Mouse (Mus musculus): ENCODE results near the gene Epha4. TPM values are rescaled to one million over a fixed set of nuclear protein-coding genes. Genes with fewer than 3 reads are reported as not detected.
A peak's percentile ranks its signal among the peaks of the same experiment; 100 is the strongest.

Epha4 gene
- polyA plus RNA-seq, 1 experiment from 2014 or later: 6.9 TPM

DNA sequence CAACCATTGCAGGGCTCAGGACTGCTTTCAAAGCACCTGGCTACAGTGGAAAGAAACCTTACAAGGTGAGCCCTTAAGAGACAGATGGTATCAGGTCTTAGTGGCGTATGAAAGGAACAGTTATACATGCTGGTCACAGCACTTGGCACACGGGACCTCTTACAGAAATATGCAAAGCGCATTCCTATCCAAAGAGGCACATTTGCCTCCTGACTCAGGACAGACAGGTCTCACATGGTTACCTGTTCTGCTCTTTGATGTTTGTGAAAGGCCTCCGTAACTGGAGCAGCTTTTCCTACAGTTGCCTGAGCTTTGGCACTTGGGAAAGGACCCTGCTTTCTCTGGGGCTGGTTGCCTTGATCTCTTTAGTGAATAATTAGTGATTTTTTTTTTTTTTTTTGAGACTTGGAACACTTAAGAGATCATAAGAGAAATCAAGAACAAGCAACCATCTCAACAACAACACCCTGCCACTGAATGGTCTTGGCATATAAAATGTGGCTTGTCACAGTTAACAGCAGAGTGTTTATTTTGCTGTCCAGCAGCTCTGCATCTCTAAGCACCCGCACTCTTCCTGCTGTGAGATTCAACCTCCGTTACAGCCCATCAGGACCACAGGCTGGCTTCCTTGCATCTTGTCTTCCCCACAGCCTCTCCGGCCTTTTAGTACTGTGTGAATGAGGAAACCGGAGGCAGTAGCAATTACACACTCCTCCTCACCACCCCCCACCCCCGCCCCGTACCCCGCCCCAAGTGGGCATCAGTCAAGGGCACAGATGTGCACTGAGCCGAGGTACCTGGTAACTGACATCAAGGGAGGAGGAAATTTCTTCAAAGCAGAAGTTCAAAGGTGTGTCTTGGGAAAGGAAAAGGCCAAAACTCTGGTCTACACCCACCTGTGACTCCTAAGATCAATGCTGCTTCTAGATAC is 41.2 kb downstream of the Epha4 start:
- no peak overlapping the region for H3K9ac ChIP-seq
- no peak overlapping the region for H3K4me3 ChIP-seq
- WGBS: 55% methylated on average over 12 of the region's 12 CpGs
- no peaks in the 10 kb centered on the region for H3K4me1 ChIP-seq (replicated peaks)
- H3K4me2 ChIP-seq: no peak overlapping the region
- no peaks in the 10 kb centered on the region for H3K27me3 ChIP-seq
- no peak for ATAC-seq (replicated peaks; ENCODE audit: insufficient number of reproducible peaks, insufficient read depth, low FRiP score, low read depth)
- no peaks in the 10 kb centered on the region for H3K36me3 ChIP-seq
- no peaks in the 10 kb centered on the region for H3K9me3 ChIP-seq (replicated peaks)
- no peak overlapping the region for H3K27ac ChIP-seq

DNA sequence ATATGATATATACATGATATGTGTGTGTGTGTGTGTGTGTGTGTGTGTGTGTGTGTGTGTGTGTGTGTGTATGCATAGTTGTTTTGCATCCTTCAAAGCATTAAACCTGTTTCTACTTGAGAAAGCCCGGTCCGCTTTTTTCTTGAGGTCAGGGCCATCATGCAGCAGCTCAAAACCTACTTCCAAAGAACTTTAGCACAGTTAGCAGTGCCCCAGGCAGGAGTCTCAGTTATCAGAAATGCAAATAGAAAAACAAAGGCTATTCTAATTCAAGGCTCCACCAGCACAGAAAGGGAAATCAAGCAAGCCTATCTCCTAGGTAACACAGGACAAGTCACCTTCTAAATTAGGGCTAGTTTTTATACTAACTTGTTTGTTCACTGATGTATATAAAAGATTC is 42.3 kb downstream of the Epha4 start:
- Histone ChIP-seq H3K36me3 (no peaks in the 10 kb centered on the region), H3K4me3 (no peak overlapping the region), H3K9ac (no peak overlapping the region), H3K9me3 (replicated peaks) (no peaks in the 10 kb centered on the region), H3K4me1 (replicated peaks) (no peaks in the 10 kb centered on the region), H3K27me3 (no peaks in the 10 kb centered on the region), H3K4me2 (no peak overlapping the region), H3K27ac (no peak overlapping the region)
- 86% methylated on average over 2 of the region's 2 CpGs for WGBS
- no peak for ATAC-seq (replicated peaks; ENCODE audit: insufficient number of reproducible peaks, insufficient read depth, low FRiP score, low read depth)

DNA sequence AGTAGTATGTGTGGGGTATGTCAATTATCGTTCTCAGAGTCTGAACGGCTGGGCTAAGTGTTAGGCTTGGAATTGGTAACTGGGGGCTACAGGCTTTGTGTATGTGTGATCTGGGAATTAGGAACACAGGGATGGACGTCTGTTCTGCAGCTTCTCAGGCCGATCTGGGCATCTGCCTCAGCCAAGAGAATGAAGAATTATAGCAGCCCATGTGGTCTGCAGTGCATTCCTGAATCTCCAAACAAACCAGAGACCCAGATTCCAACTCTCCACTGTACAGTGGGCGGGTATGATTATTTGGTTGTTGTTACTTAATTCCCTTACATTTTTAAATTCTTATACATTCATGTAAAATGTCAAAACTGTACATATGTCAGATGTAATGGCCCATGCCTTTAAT is 43.4 kb downstream of the Epha4 start:
- Histone ChIP-seq H3K27ac (no peak overlapping the region), H3K9me3 (replicated peaks) (no peaks in the 10 kb centered on the region), H3K36me3 (no peaks in the 10 kb centered on the region), H3K4me3 (no peak overlapping the region), H3K27me3 (no peaks in the 10 kb centered on the region), H3K9ac (no peak overlapping the region), H3K4me1 (replicated peaks) (no peaks in the 10 kb centered on the region; the same call in 1 of the 2 replicates), H3K4me2 (no peak overlapping the region)
- ATAC-seq (replicated peaks; ENCODE audit: insufficient number of reproducible peaks, insufficient read depth, low FRiP score, low read depth): no peak
- WGBS: 63% methylated on average over 5 of the region's 5 CpGs

DNA sequence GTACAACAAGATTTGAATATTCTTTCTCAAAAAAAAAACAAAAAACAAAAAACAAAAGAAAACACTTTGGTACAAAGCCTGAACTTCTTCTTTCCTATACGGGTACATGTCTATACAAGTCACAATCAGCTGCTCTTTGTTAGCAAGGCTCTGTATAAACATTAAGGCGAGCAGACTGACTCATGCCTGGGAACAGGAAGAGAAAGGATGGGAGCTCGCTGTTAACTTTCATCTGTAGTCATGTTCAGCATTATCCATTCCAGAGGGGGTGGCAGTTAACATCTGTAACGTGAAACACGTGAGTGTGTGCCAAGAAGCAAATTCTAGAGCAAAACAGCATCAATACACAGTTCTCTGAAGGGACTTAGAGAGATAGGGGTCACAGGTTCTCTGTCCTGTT is 43.9 kb downstream of the Epha4 start:
- Histone ChIP-seq H3K4me3 (no peak overlapping the region), H3K27me3 (no peaks in the 10 kb centered on the region), H3K36me3 (no peaks in the 10 kb centered on the region), H3K9me3 (replicated peaks) (no peaks in the 10 kb centered on the region), H3K4me2 (no peak overlapping the region), H3K4me1 (replicated peaks) (no peaks in the 10 kb centered on the region; the same call in 1 of the 2 replicates), H3K9ac (no peak overlapping the region), H3K27ac (no peak overlapping the region)
- 38% methylated on average over 5 of the region's 5 CpGs for WGBS
- no peak; the same call in 1 of the 2 replicates for ATAC-seq (replicated peaks; ENCODE audit: insufficient number of reproducible peaks, insufficient read depth, low FRiP score, low read depth)

DNA sequence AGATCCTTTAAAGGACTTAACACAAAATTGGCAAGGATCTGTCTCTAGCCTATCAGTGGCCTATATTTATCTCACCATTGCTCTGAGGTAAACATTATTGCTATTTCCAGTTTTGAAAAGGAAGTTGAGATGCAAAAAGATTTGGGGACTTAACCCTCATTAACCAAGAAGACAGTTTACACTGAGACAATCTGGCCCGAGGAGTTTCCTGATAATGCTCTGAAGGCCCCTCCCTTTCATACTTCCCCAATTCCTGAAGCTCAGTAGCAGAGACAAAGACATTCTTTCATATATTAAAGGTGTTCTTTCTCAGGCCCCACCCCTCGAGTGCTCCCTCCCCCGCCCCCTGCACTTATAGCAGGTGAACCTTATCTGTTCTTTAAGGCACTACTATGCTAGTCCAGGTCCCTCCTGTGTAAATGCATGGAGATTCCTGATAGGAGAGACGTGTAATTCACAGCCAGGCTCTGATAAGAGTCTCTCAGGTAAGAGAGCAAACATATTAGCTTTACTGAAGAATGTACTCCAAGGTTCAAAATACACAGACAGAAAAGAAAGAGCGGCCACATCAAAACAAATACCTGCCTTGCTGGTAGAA is 46.1 kb downstream of the Epha4 start:
- H3K27ac ChIP-seq: no peak overlapping the region
- no peaks in the 10 kb centered on the region for H3K9me3 ChIP-seq (replicated peaks)
- no peak overlapping the region for H3K9ac ChIP-seq
- no peak overlapping the region for H3K4me3 ChIP-seq
- H3K36me3 ChIP-seq: no peaks in the 10 kb centered on the region
- H3K4me1 ChIP-seq (replicated peaks): no peaks in the 10 kb centered on the region; the same call in 1 of the 2 replicates
- no peaks in the 10 kb centered on the region for H3K27me3 ChIP-seq
- no peak for ATAC-seq (replicated peaks; ENCODE audit: insufficient number of reproducible peaks, insufficient read depth, low FRiP score, low read depth)
- no peak overlapping the region for H3K4me2 ChIP-seq
- WGBS: 57% methylated on average over 5 of the region's 5 CpGs

DNA sequence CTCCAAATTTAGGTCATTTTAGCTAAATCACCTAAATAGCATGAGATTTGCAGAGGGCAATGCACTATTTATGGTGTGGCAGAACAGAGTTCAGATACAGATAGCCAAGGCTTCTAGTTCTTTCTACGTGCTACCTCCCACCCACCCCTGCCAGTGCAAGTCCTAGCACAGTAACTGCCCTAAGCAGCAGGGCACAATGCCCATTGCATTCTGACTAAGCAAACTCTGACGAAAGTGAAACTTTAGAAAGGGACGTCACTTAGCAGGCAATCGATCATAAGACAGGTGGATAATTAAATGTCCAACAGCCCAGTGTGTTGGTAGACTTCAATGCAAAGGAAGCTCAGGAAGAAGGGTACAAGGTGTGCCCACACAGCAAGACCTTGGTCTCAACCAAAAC is 49.4 kb downstream of the Epha4 start:
- WGBS: 82% methylated on average over 4 of the region's 4 CpGs
- Histone ChIP-seq H3K36me3 (no peaks in the 10 kb centered on the region), H3K27me3 (no peaks in the 10 kb centered on the region), H3K9me3 (replicated peaks) (no peaks in the 10 kb centered on the region), H3K4me1 (replicated peaks) (peaks cover 14% of the 10 kb centered on the region), H3K4me2 (no peak overlapping the region), H3K27ac (no peak overlapping the region), H3K9ac (no peak overlapping the region), H3K4me3 (no peak overlapping the region)
- ATAC-seq (replicated peaks; ENCODE audit: insufficient number of reproducible peaks, insufficient read depth, low FRiP score, low read depth): no peak

DNA sequence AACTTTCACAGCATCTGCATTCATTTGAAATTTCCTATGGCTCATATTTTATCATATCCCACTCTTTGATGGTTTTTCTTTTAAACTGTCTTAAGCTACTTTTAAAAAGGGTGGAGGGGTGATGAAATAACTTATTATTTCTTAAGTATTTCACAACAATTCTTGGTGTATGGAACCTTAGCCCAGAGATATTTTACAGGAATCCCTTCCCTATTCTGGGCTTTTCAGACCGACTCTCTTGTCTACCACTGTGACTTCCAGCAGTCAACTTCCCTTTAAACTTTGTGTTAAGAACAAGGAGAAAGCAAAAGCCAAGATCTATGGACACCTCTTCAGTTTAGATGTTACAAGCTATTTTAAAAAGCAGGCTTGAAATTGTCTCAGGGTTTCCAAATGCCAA is 50.8 kb downstream of the Epha4 start:
- WGBS: 67% methylated on average over 1 of the region's 1 CpGs
- no peaks in the 10 kb centered on the region for H3K36me3 ChIP-seq
- no peak for ATAC-seq (replicated peaks; ENCODE audit: insufficient number of reproducible peaks, insufficient read depth, low FRiP score, low read depth)
- no peak overlapping the region for H3K27ac ChIP-seq
- H3K27me3 ChIP-seq: no peaks in the 10 kb centered on the region
- peaks cover 14% of the 10 kb centered on the region for H3K4me1 ChIP-seq (replicated peaks)
- no peak overlapping the region for H3K4me2 ChIP-seq
- no peak overlapping the region for H3K9ac ChIP-seq
- H3K9me3 ChIP-seq (replicated peaks): no peaks in the 10 kb centered on the region
- no peak overlapping the region for H3K4me3 ChIP-seq

DNA sequence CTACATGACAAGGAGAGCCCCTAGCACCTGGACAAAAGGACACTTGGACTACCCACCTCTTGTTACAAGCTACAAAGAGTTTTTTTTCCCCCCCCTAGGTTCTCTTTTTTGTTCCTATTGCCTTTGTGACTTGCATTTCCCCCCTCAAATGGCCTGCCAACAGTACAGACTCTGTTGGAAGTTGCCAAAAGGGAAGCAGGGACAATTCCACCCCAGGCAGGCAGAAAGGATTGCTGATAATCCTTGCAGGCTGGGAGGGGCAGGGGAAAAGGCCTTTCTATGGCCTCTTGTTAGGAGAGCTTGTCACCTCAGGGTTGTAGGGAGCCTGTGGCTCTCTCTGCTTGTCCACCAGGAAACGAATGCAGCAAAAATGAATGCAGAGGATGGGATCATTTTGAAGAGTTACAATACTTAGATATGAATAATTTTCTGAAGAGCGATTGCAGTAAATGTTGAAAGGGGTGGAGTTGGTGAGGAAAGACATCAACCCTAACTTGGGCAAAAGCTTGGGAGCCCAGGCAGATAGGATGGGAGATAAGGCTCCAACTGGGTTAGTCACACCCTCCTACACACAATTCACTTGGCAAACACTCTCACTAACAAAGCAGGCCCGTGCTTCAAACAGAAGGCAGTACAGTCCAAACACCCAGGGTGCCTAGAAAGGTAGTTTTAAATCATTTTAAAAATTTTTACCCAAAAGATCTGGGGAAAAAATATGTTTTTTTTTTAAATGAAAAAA is 52.8 kb downstream of the Epha4 start:
- ATAC-seq (replicated peaks; ENCODE audit: insufficient number of reproducible peaks, insufficient read depth, low FRiP score, low read depth): peak; percentile 66; the same call in 1 of the 2 replicates
- H3K4me3 ChIP-seq: no peak overlapping the region

DNA sequence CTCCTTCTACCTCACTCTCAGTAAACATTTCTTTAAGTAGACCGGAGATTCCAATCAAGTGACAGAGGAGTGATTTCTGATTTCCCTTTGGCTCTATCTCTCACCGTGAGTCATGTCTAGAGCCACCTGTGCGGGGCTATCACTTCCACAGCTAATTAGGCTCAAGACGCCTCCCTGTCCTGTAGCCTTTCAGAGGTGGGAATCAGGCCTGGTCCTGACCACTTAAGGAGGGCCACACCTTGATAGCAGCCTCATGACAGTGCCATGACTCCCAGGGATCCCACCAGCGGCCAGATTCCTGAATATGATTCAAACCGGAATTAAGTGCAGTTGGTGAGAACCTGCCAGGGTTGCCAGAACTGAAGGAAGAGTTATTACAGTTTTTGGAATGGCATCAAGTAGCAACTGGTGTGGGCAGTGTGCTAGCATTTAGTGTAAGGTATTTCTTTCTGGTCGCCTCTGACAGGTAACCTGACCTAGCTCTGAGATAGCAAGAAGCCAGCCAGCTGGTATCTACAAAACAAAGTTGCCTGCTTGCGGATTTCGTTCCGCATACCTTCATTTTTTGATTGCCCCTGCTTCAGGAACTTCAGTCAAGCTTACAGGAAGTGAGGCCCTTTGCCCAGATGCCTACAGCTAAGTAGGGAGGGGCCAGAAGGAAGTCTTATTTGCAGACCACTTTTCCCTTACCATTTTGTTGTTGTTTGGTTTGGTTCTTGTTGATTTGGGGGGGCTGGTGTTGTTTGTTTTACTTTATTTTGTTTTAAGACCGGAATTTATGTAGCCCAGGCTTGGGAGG is 53.9 kb downstream of the Epha4 start:
- peaks cover 14% of the 10 kb centered on the region for H3K4me1 ChIP-seq (replicated peaks)
- H3K9ac ChIP-seq: no peak overlapping the region
- no peak overlapping the region for H3K4me2 ChIP-seq
- no peaks in the 10 kb centered on the region for H3K27me3 ChIP-seq
- no peaks in the 10 kb centered on the region for H3K9me3 ChIP-seq (replicated peaks)
- H3K36me3 ChIP-seq: no peaks in the 10 kb centered on the region
- H3K27ac ChIP-seq: peak overlapping the region; percentile 71
- H3K4me3 ChIP-seq: no peak overlapping the region
- no peak for ATAC-seq (replicated peaks; ENCODE audit: insufficient number of reproducible peaks, insufficient read depth, low FRiP score, low read depth)
- WGBS: 55% methylated on average over 11 of the region's 11 CpGs

More for the DNA sequence above, 52.8 kb downstream of the Epha4 start:
- H3K36me3 ChIP-seq: no peaks in the 10 kb centered on the region
- no peaks in the 10 kb centered on the region for H3K27me3 ChIP-seq
- H3K4me1 ChIP-seq (replicated peaks): peaks cover 14% of the 10 kb centered on the region
- no peak overlapping the region for H3K9ac ChIP-seq
- no peak overlapping the region for H3K4me2 ChIP-seq
- 27% methylated on average over 3 of the region's 3 CpGs for WGBS
- H3K9me3 ChIP-seq (replicated peaks): no peaks in the 10 kb centered on the region
- peak overlapping the region; percentile 71 for H3K27ac ChIP-seq

DNA sequence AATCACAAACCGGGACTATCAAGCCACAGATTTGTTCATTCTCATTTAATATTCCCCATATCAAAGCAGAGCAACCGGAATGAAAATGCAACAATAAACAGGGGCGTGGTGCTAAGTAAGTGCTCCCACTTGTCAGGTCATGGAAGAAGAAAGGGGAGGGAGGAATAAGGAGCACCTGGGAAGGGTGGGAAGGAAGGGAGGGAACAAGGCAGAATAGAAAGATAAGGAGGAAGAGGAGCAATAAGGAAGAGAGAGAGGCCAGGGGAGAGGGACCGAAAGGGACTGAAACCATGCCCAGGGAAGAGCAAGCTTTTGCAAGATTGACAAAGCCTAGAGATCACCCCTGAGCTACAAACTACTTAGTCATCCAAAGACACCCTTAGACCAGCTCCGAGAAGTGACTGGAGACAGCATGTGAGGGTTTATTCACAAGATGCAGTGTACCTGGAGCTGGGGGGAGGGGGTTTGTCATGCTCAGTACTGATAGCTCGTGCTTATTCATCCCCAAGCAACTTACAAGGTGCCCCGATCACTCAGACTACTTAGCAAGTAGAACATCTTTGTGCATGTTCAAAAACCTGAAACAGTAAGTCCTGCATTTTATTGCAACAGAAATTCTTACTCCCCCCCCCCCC is 56.0 kb downstream of the Epha4 start:
- 79% methylated on average over 7 of the region's 7 CpGs for WGBS
- Histone ChIP-seq H3K4me1 (replicated peaks) (peaks cover 14% of the 10 kb centered on the region), H3K4me2 (no peak overlapping the region), H3K36me3 (no peaks in the 10 kb centered on the region), H3K27me3 (no peaks in the 10 kb centered on the region), H3K4me3 (no peak overlapping the region), H3K27ac (no peak overlapping the region), H3K9me3 (replicated peaks) (no peaks in the 10 kb centered on the region), H3K9ac (no peak overlapping the region)
- ATAC-seq (replicated peaks; ENCODE audit: insufficient number of reproducible peaks, insufficient read depth, low FRiP score, low read depth): no peak

Measured in heart, embryonic 15.5 days (tissue).